Mouse (Mus musculus) kidney, adult 2 months (tissue): ENCODE data around the gene Tll1. TPM values are rescaled to one million over a fixed set of nuclear protein-coding genes. Genes with fewer than 3 reads are reported as not detected.

Experiments
- DNase-seq: peaks from one replicate; pipeline ENCODE4 v3.0.0; 2021
- H3K27ac ChIP-seq: fragments of 200-500 bp; 2 replicates; pipeline ENCODE4 v1.5.1; 2012; ENCODE audit warnings: low read depth, low read length, control low read depth, inconsistent platforms; ENCODE audit not compliant: insufficient read depth
- H3K27me3 ChIP-seq: fragments of 200-500 bp; replicated peaks from 2 replicates; pipeline ENCODE4 v1.6.1; 2012; ENCODE audit warnings: mild to moderate bottlenecking, moderate library complexity, low read length, inconsistent platforms; ENCODE audit not compliant: control insufficient read depth, insufficient read depth
- H3K36me3 ChIP-seq: fragments of 200-500 bp; 2 replicates; pipeline ENCODE4 v1.6.1; 2012; ENCODE audit warnings: mild to moderate bottlenecking, moderate library complexity, low read length, inconsistent platforms; ENCODE audit not compliant: control insufficient read depth, insufficient read depth
- H3K4me1 ChIP-seq: fragments of 200-500 bp; 2 replicates; pipeline ENCODE4 v1.6.1; 2011; ENCODE audit warnings: low read length; ENCODE audit not compliant: control insufficient read depth, insufficient read depth
- H3K4me3 ChIP-seq: fragments of 200-500 bp; 2 replicates; pipeline ENCODE4 v1.5.1; 2011; ENCODE audit warnings: mild to moderate bottlenecking, low read depth, low read length, control low read depth; ENCODE audit not compliant: insufficient read depth
- CTCF ChIP-seq: fragments of 200-500 bp; conservative IDR thresholded peaks from 2 replicates; pipeline ENCODE4 v1.5.1; 2011; ENCODE audit warnings: low read depth, mild to moderate bottlenecking, control low read depth, low read length, moderate library complexity, mixed read lengths; ENCODE audit not compliant: insufficient read depth, insufficient read length
- POLR2A ChIP-seq: fragments of 200-500 bp; IDR thresholded peaks from one replicate; pipeline ENCODE4 v1.6.1; 2011; ENCODE audit warnings: low read depth, low read length, control low read depth
- WGBS: fragments of 180-500 bp; shearing (Covaris S2); methylation state at CpG from one replicate; pipeline ENCODE4 v1.1.7; 2018; 5-methylcytosine and 5-hydroxymethylcytosine counted together
- polyA plus RNA-seq: library from polyadenylated mRNA; depleted of rRNA; stranded (reverse); fragments of >200 nt; gene quantifications from 2 replicates; pipeline ENCODE4 v1.2.3, GENCODE M21; 2012; rRNA removed

Tll1 gene
- 0.57 and 0.92 TPM in 2 replicates for polyA plus RNA-seq

GRCm38 (mm10) chr8:64206024-64206385 lies at the start of gene Tll1:
TSS of gene Tll1 (minus strand) at chr8:64206271.
- TF ChIP-seq POLR2A (no peak), CTCF (no peak)
- Histone ChIP-seq H3K4me1 (no peaks in the 10 kb centered on the region), H3K27ac (peak within 1 kb of the TSS; percentile 53), H3K36me3 (no peaks in the 10 kb centered on the region), H3K27me3 (peaks cover 1% of the 10 kb centered on the region; the same call in 1 of the 2 replicates), H3K4me3 (peak within 1 kb of the TSS; percentile 43)
- peak; percentile 25 for DNase-seq
- whole genome bisulfite sequencing = under 1% methylated on average over 18 of the region's 18 CpGs

DNA sequence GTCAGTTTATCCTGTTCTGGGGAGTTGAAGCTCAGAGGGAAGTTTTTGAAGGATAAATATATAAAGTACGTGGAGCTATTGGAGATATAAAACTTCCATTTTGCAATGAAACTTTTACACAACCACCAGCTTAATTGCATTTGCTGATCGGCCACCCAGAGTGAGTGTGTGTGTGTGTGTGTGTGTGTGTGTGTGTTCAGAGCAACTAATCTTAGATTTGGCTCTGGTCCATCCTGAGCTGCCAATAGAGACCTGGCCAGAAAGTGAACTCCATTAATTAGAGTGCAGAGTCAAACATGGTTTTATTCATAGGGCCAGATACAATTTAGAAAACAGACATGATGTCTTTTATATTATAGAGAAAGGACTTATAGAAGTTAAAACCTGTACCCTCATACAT lies 32.6 kb upstream of the Tll1 start:
- no peak for DNase-seq

GRCm38 (mm10) chr8:64221600-64221999 lies 15.5 kb upstream of the Tll1 start:
- Histone ChIP-seq H3K27me3 (no peaks in the 10 kb centered on the region), H3K4me3 (no peak overlapping the region), H3K36me3 (no peaks in the 10 kb centered on the region), H3K4me1 (no peaks in the 10 kb centered on the region), H3K27ac (no peak overlapping the region)
- TF ChIP-seq CTCF (no peak), POLR2A (no peak)
- 94% methylated on average over 3 of the region's 3 CpGs for WGBS
- no peak for DNase-seq

More for the DNA sequence above, 32.6 kb upstream of the Tll1 start:
- Histone ChIP-seq H3K4me1 (no peaks in the 10 kb centered on the region), H3K4me3 (no peak overlapping the region), H3K27me3 (no peaks in the 10 kb centered on the region), H3K27ac (no peak overlapping the region), H3K36me3 (no peaks in the 10 kb centered on the region)
- WGBS = 79% methylated on average over 2 of the region's 2 CpGs
- no peak for TF ChIP-seq CTCF
- no peak for TF ChIP-seq POLR2A

DNA sequence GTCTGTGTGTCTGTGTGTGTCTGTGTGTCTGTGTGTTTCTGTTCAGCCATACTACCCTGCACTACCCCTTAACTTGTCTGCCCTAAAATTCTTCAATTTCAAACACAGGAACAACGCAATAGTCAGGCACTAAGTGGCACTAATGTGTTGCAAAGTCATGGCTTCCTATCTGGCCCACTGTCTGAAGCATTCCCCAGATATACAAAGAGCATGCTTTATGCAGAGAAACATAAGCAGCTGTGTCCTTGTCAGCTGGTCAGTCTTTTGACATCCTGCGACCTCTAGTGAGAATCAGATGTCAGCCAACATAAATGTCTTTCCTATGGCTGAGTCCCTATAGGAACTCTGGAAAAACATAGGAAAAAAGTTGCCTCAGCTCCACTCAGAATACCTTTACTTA lies 11.6 kb upstream of the Tll1 start:
- Histone ChIP-seq H3K36me3 (no peaks in the 10 kb centered on the region), H3K4me1 (no peaks in the 10 kb centered on the region), H3K27me3 (no peaks in the 10 kb centered on the region), H3K27ac (no peak overlapping the region), H3K4me3 (no peak overlapping the region)
- TF ChIP-seq CTCF = no peak
- no peak for TF ChIP-seq POLR2A
- 58% methylated on average over 2 of the region's 2 CpGs for WGBS
- no peak for DNase-seq

DNA sequence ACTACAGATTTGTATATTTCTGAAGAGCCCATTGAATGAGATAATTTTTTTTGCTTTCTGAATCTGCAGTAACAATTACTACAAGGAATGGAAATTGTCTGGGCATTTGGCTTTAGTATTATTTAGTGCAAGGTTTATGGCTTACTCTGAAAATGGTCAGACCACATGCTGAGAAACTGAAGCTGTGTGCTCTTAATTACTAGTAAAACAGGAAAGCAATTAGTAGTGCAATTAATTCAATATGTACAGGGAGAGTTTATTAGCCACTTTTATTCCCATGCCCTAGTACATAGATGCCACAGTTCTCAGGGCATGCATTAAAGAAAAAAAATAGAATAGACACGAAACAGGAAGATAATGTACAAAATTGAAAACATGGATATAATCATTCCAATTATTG lies 10.2 kb upstream of the Tll1 start:
- DNase-seq = no peak

DNA sequence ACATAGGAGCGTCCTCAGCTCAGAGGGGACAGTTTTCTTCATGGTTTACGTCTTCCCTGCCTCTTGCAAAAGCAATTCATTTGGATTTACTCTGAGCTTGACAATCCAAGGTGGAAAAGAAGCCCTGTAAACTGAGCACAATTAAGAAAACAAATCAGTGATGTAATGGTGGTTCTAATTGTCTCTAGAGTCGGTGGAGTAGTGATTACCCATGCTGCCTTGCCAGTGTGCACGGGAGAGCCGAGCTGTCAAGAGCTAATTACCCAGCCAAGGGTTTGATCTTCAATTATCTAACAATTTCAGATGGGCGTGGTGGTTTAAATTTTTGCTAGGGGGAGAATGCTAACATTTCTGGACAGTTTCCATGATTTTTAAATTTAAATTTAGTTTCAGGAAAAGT lies 9.3 kb upstream of the Tll1 start:
- no peak overlapping the region for H3K4me3 ChIP-seq
- TF ChIP-seq POLR2A = no peak
- TF ChIP-seq CTCF = no peak
- no peak overlapping the region for H3K27ac ChIP-seq
- no peak for DNase-seq
- H3K27me3 ChIP-seq = no peaks in the 10 kb centered on the region
- H3K36me3 ChIP-seq = no peaks in the 10 kb centered on the region
- H3K4me1 ChIP-seq = no peaks in the 10 kb centered on the region
- WGBS = 30% methylated on average over 6 of the region's 6 CpGs

More for the DNA sequence above, 10.2 kb upstream of the Tll1 start:
- 79% methylated on average over 1 of the region's 1 CpGs for WGBS
- H3K4me1 ChIP-seq = no peaks in the 10 kb centered on the region
- no peak overlapping the region for H3K27ac ChIP-seq
- no peaks in the 10 kb centered on the region for H3K36me3 ChIP-seq
- no peaks in the 10 kb centered on the region for H3K27me3 ChIP-seq
- no peak for TF ChIP-seq POLR2A
- no peak for TF ChIP-seq CTCF
- no peak overlapping the region for H3K4me3 ChIP-seq

DNA sequence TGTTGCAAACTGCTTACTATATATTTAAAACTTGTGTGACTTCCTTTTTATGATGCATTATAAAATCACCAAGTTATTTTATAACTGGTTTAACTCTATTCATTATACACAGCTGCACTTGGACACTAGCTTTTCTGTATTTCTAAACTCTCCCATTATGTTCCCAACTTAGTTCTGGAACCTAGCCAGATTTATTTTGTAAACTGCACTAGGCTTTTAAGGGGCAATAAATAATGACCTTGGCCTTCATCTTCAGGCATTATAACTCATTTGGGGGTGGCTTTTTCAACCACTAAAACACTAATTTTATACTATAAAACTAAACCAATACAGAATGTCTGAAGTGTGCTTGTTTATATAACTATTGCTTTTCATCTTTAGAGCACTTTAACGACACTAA lies 8.8 kb upstream of the Tll1 start:
- 28% methylated on average over 1 of the region's 1 CpGs for WGBS
- DNase-seq = no peak
- Histone ChIP-seq H3K36me3 (no peaks in the 10 kb centered on the region), H3K4me3 (no peak overlapping the region), H3K27ac (no peak overlapping the region), H3K27me3 (no peaks in the 10 kb centered on the region), H3K4me1 (no peaks in the 10 kb centered on the region)
- no peak for TF ChIP-seq POLR2A
- TF ChIP-seq CTCF = no peak

DNA sequence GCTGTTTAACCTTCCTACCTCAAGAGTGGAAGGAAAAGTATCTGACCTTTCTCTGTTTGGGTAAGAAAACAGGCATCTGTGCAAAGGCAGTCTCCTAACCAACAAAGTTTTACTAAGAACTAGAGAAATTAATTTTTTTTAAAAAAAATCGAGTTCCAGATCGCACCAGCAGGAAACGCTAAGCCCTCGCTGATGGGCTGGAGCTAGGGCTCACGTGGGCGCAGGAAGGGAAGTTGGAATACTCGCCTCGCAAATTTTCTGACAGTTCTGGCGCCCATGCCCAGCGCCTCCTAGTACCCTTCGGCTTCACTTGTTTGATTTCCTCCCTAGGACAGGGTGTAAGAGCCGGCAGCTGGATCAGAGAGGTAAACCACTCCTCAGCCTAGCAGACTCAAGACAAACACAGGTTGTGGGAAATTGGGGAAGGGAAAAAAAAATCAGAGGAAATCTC lies 365 bp upstream of the Tll1 start:
- no peaks in the 10 kb centered on the region for H3K4me1 ChIP-seq
- peak overlapping the region; percentile 43 for H3K4me3 ChIP-seq
- TF ChIP-seq POLR2A = no peak
- TF ChIP-seq CTCF = no peak
- peak; percentile 70 for DNase-seq
- H3K27ac ChIP-seq = peak overlapping the region; percentile 53
- under 1% methylated on average over 12 of the region's 12 CpGs for WGBS
- H3K36me3 ChIP-seq = no peaks in the 10 kb centered on the region
- peaks cover 1% of the 10 kb centered on the region; the same call in 1 of the 2 replicates for H3K27me3 ChIP-seq
